Mouse (Mus musculus) megakaryocyte, embryonic 14.5 days (primary cell): ENCODE data around the gene Svip.

Experiments used
- FLI1 ChIP-seq: IDR thresholded peaks from 2 replicates; pipeline ENCODE4 v1.6.1; 2012; ENCODE audit warnings: low read length, inconsistent platforms, mixed read lengths
- GATA1 ChIP-seq: IDR thresholded peaks from 3 replicates; pipeline ENCODE4 v1.6.1; 2012; ENCODE audit warnings: mixed read lengths, low read length, inconsistent platforms, borderline replicate concordance

- TF ChIP-seq GATA1 (no peak), FLI1 (no peak)
Measured at GRCm38 (mm10) chr7:51964681-51965080, 41.1 kb downstream of the Svip start.
